ENCODE assay signal across 26 mouse cellular contexts in the genomic region with DNA sequence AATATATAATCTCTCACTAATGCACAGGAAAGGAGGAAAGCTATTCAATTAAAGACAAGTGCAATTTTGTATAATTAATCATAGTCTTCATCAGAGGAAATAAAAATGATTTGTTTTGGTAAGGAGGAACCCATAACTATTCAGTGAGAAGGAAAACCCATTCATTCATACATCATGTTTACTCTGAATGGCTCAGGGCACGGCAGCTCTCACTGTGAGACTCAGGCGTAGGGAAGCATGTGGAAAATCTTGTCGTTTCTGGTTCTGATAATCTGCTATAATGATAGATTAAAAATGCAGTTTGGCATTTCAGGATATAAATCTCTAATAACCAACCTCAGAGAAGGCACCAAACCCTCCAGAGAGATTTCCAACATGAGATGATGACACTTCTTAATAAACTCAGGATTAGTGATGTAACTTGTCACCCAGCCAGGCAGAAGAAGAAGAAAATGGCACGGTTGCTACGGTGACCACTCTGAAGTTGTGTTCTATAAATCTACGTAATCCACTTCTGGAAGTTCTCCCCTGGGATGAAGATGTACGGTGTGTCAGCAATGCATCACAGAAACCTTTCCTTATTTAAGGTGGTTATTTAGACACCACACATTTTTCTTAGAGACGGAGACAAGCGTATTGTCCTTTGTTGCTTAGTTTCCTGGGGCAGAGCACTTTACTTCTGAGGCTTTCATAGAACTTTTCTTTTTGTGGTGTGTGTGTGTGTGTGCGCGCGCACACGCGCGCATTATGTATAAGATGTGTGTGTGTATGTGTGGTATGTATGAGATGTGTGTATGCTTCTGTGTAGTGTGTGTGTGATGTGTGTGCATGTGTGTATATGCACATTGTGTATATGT. TPM values are rescaled to one million over a fixed set of nuclear protein-coding genes. Genes with fewer than 3 reads are reported as not detected.
DNase-seq lines count a peak whose midpoint lies in the region; ATAC-seq lines count a peak whose summit lies in the region.
"Had no signal": no experiment of that assay in that cellular context is flagged by ENCODE, and none has a peak within 500 bp of the region (broad histone marks: within the 10 kb centered on the region; RNA-seq: fewer than 3 reads in every experiment).

No protein-coding gene starts in this region.

- no peak overlapping the region for H3K9ac ChIP-seq in forebrain, embryonic 14.5 days (ENCODE audit: low read length)
- no peak overlapping the region for H3K9ac ChIP-seq in forebrain, embryonic 16.5 days (replicated peaks; ENCODE audit: low read depth, low read length)
- H3K9ac ChIP-seq in midbrain, embryonic 11.5 days (ENCODE audit: low read length), result no peak overlapping the region
- H3K9ac ChIP-seq in midbrain, embryonic 15.5 days, result no peak overlapping the region
- H3K9ac ChIP-seq: embryonic facial prominence, embryonic 15.5 days; limb, embryonic 13.5 days; liver, embryonic 13.5 days; lung, embryonic 14.5 days had no signal

- H3K4me1 ChIP-seq in forebrain, embryonic 14.5 days (ENCODE audit: control insufficient read depth, insufficient read depth, low read length), result peaks cover 12% of the 10 kb centered on the region
- peaks cover 3% of the 10 kb centered on the region; the same call in 1 of the 2 replicates for H3K4me1 ChIP-seq in forebrain, embryonic 16.5 days (replicated peaks; ENCODE audit: control insufficient read depth, insufficient read depth, low read length)
- H3K4me1 ChIP-seq in midbrain, embryonic 11.5 days (ENCODE audit: control insufficient read depth, insufficient read depth, low read length), result peaks cover 6% of the 10 kb centered on the region
- H3K4me1 ChIP-seq in midbrain, embryonic 10.5 days, result peaks cover 14% of the 10 kb centered on the region
- H3K4me1 ChIP-seq in midbrain, embryonic 15.5 days, result peaks cover 13% of the 10 kb centered on the region
- H3K4me1 ChIP-seq: embryonic facial prominence, embryonic 15.5 days; limb, embryonic 13.5 days; liver, embryonic 13.5 days had no signal

- H3K27ac ChIP-seq in forebrain, embryonic 14.5 days (ENCODE audit: low read depth, low read length), result no peak overlapping the region
- H3K27ac ChIP-seq in forebrain, embryonic 16.5 days (ENCODE audit: low read length), result no peak overlapping the region
- H3K27ac ChIP-seq in midbrain, embryonic 11.5 days (ENCODE audit: low read depth, low read length), result no peak overlapping the region
- no peak overlapping the region for H3K27ac ChIP-seq in midbrain, embryonic 10.5 days (replicated peaks)
- H3K27ac ChIP-seq in midbrain, embryonic 15.5 days, result no peak overlapping the region
- H3K27ac ChIP-seq: embryonic facial prominence, embryonic 15.5 days; gastrocnemius, adult 2 months; limb, embryonic 13.5 days; liver, embryonic 13.5 days had no signal

- ATAC-seq in forebrain, embryonic 14.5 days, result 0 out of 2 replicates have a peak, but pooled peaks have one; percentile 10
- no peak for ATAC-seq in forebrain, embryonic 16.5 days
- 0 out of 2 replicates have a peak, but pooled peaks have one; percentile 27 for ATAC-seq in midbrain, embryonic 11.5 days (ENCODE audit: low FRiP score)
- ATAC-seq in midbrain, embryonic 15.5 days (replicated peaks), result peak; percentile 76
- ATAC-seq: inflammation-experienced regulatory T-cells, adult 6 months had no signal

- no peak overlapping the region for H3K4me3 ChIP-seq in forebrain, embryonic 14.5 days (ENCODE audit: low read depth, low read length)
- H3K4me3 ChIP-seq in forebrain, embryonic 16.5 days (replicated peaks; ENCODE audit: low read length), result no peak overlapping the region
- H3K4me3 ChIP-seq in midbrain, embryonic 11.5 days (ENCODE audit: low read depth, low read length), result no peak overlapping the region
- H3K4me3 ChIP-seq in midbrain, embryonic 10.5 days, result no peak overlapping the region
- no peak overlapping the region for H3K4me3 ChIP-seq in midbrain, embryonic 15.5 days
- H3K4me3 ChIP-seq: embryonic facial prominence, embryonic 15.5 days; gastrocnemius, adult 2 months; limb, embryonic 13.5 days; liver, embryonic 13.5 days had no signal

- H3K36me3 ChIP-seq in forebrain, embryonic 14.5 days (ENCODE audit: control insufficient read depth, insufficient read depth, low read length), result no peaks in the 10 kb centered on the region
- no peaks in the 10 kb centered on the region for H3K36me3 ChIP-seq in forebrain, embryonic 16.5 days (ENCODE audit: control insufficient read depth, insufficient read depth)
- no peaks in the 10 kb centered on the region for H3K36me3 ChIP-seq in midbrain, embryonic 11.5 days (ENCODE audit: control insufficient read depth, insufficient read depth, low read length)
- no peaks in the 10 kb centered on the region for H3K36me3 ChIP-seq in midbrain, embryonic 10.5 days
- no peaks in the 10 kb centered on the region for H3K36me3 ChIP-seq in midbrain, embryonic 15.5 days (replicated peaks)
- H3K36me3 ChIP-seq: embryonic facial prominence, embryonic 15.5 days; G1E; limb, embryonic 13.5 days; liver, embryonic 13.5 days had no signal

- 74% methylated on average over 15 of the region's 15 CpGs for WGBS in forebrain, embryonic 14.5 days
- WGBS in forebrain, embryonic 16.5 days, result 69% methylated on average over 15 of the region's 15 CpGs
- WGBS in midbrain, embryonic 11.5 days, result 80% methylated on average over 15 of the region's 15 CpGs
- 88% methylated on average over 15 of the region's 15 CpGs for WGBS in midbrain, embryonic 10.5 days
- 62% methylated on average over 15 of the region's 15 CpGs for WGBS in midbrain, embryonic 15.5 days

- no peaks in the 10 kb centered on the region for H3K27me3 ChIP-seq in forebrain, embryonic 14.5 days (replicated peaks; ENCODE audit: control insufficient read depth, insufficient read depth, low read length)
- no peaks in the 10 kb centered on the region for H3K27me3 ChIP-seq in forebrain, embryonic 16.5 days (replicated peaks; ENCODE audit: control insufficient read depth, insufficient read depth, low read length)
- no peaks in the 10 kb centered on the region for H3K27me3 ChIP-seq in midbrain, embryonic 11.5 days (ENCODE audit: control insufficient read depth, insufficient read depth, low read length)
- no peaks in the 10 kb centered on the region for H3K27me3 ChIP-seq in midbrain, embryonic 10.5 days (ENCODE audit: low read depth, poor library complexity, severe bottlenecking)
- no peaks in the 10 kb centered on the region for H3K27me3 ChIP-seq in midbrain, embryonic 15.5 days (replicated peaks)
- H3K27me3 ChIP-seq: embryonic facial prominence, embryonic 15.5 days; limb, embryonic 13.5 days; liver, embryonic 13.5 days had no signal

- peak; percentile 40 for DNase-seq in forebrain, embryonic 14.5 days (ENCODE audit: low spot score)
- DNase-seq in midbrain, embryonic 11.5 days (ENCODE audit: low spot score, missing footprints), result no peak
- DNase-seq in midbrain, embryonic 10.5 days (ENCODE audit: low spot score), result no peak
- no peak for DNase-seq in left cerebral cortex, adult 11 months (ENCODE audit: low spot score)
- no peak for DNase-seq in frontal cortex, postnatal 10 days (ENCODE audit: low spot score in 2 of 2)
- DNase-seq in ovary, postnatal 10 days (ENCODE audit: low spot score), result no peak
- DNase-seq: adrenal gland, postnatal 14 days; cerebellum, adult 11 months; cerebellum, postnatal 36 days; gastrocnemius, adult 2 months; heart, postnatal 10 days; kidney, adult 2 months; kidney, postnatal 14 days; liver, embryonic 13.5 days; lung, embryonic 14.5 days; lung, postnatal 4 days; right cerebral cortex, postnatal 14 days; spleen, adult 18-20 months; thymus, postnatal 4 days had no signal

- H3K4me2 ChIP-seq in forebrain, embryonic 14.5 days (ENCODE audit: low read length), result no peak overlapping the region
- H3K4me2 ChIP-seq in forebrain, embryonic 16.5 days (ENCODE audit: low read length), result no peak overlapping the region
- no peak overlapping the region for H3K4me2 ChIP-seq in midbrain, embryonic 11.5 days
- peak overlapping the region; percentile 6; the same call in 1 of the 2 replicates for H3K4me2 ChIP-seq in midbrain, embryonic 15.5 days
- H3K4me2 ChIP-seq: embryonic facial prominence, embryonic 15.5 days; heart, embryonic 11.5 days; limb, embryonic 13.5 days; liver, embryonic 13.5 days; lung, embryonic 14.5 days had no signal

- no peaks in the 10 kb centered on the region for H3K9me3 ChIP-seq in forebrain, embryonic 14.5 days (replicated peaks; ENCODE audit: control insufficient read depth, low read length)
- H3K9me3 ChIP-seq in forebrain, embryonic 16.5 days (ENCODE audit: control insufficient read depth, low read length), result no peaks in the 10 kb centered on the region
- H3K9me3 ChIP-seq in midbrain, embryonic 11.5 days (ENCODE audit: control insufficient read depth, low read length), result no peaks in the 10 kb centered on the region
- no peaks in the 10 kb centered on the region for H3K9me3 ChIP-seq in midbrain, embryonic 10.5 days (replicated peaks)
- no peaks in the 10 kb centered on the region for H3K9me3 ChIP-seq in midbrain, embryonic 15.5 days
- H3K9me3 ChIP-seq: embryonic facial prominence, embryonic 15.5 days; G1E; limb, embryonic 13.5 days; liver, embryonic 13.5 days had no signal

RNA-seq across cellular contexts. Expression of gene Cbr4, which starts 20.6 kb away (rescaled TPM):
- 29.5 and 32.8 TPM in 2 replicates for polyA plus RNA-seq in forebrain, embryonic 14.5 days (2014; fragmentation: Nextera tagmentation; extraction: Ambion mirVana)
- polyA plus RNA-seq in forebrain, embryonic 16.5 days (2015; fragmentation: Nextera tagmentation; extraction: Ambion mirVana), result 19.6 and 22.1 TPM in 2 replicates
- 27.0 and 27.1 TPM in 2 replicates for polyA plus RNA-seq in midbrain, embryonic 11.5 days (2014; fragmentation: Nextera tagmentation; extraction: Ambion mirVana)
- polyA plus RNA-seq in midbrain, embryonic 10.5 days (2016; fragmentation: Nextera tagmentation; extraction: Ambion mirVana), result 28.1 and 30.0 TPM in 2 replicates
- 16.1 and 18.6 TPM in 2 replicates for polyA plus RNA-seq in midbrain, embryonic 15.5 days (2015; fragmentation: Nextera tagmentation; extraction: Ambion mirVana)
